Mouse (Mus musculus) bone marrow macrophage, adult 2 months (primary cell): ENCODE data around the gene Sypl.

ENCODE experiments used
- CTCF ChIP-seq: IDR thresholded peaks from 2 replicates; pipeline ENCODE4 v1.5.1; 2012; ENCODE audit warnings: low read depth, mild to moderate bottlenecking, low read length, moderate library complexity
- POLR2A ChIP-seq: IDR thresholded peaks from 2 replicates; pipeline ENCODE4 v1.6.1; 2012; ENCODE audit warnings: mild to moderate bottlenecking, low read depth, low read length, borderline replicate concordance

GRCm38 (mm10) chr12:32943347-32943746, 10.3 kb upstream of the Sypl start:
- TF ChIP-seq POLR2A (no peak), CTCF (no peak)
